Mouse (Mus musculus) megakaryocyte, embryonic 14.5 days (primary cell): Measurements from ENCODE around the gene Sh3rf3. TPM values are rescaled to one million over a fixed set of nuclear protein-coding genes. Genes with fewer than 3 reads are reported as not detected.

Experiments used
- H3K27me3 ChIP-seq: replicated peaks from 2 replicates; pipeline ENCODE3; 2012; ENCODE audit warnings: inconsistent platforms
- H3K36me3 ChIP-seq: replicated peaks from 2 replicates; pipeline ENCODE3; 2012; ENCODE audit warnings: low read length, inconsistent platforms, mixed read lengths
- H3K4me1 ChIP-seq: 2 replicates; pipeline ENCODE4 v1.6.1; 2012; ENCODE audit warnings: inconsistent platforms
- H3K4me3 ChIP-seq: replicated peaks from 2 replicates; pipeline ENCODE3; 2012; ENCODE audit warnings: moderate library complexity, mild to moderate bottlenecking, inconsistent platforms
- H3K9me3 ChIP-seq: 2 replicates; pipeline ENCODE4 v1.6.1; 2012; ENCODE audit warnings: inconsistent platforms
- FLI1 ChIP-seq: IDR thresholded peaks from 2 replicates; pipeline ENCODE4 v1.6.1; 2012; ENCODE audit warnings: low read length, inconsistent platforms, mixed read lengths
- GATA1 ChIP-seq: IDR thresholded peaks from 3 replicates; pipeline ENCODE4 v1.6.1; 2012; ENCODE audit warnings: mixed read lengths, low read length, inconsistent platforms, borderline replicate concordance
- polyA plus RNA-seq: library from polyadenylated mRNA; stranded (reverse); fragments of >175 nt; gene quantifications from 2 replicates; pipeline ENCODE4 v1.2.3, GENCODE M21; 2012; ENCODE audit warnings: low replicate concordance; ENCODE audit not compliant: insufficient read depth

The Sh3rf3 gene
- polyA plus RNA-seq, 1 experiment, result not detected

GRCm38 (mm10) chr10:58935606-58936005, 122.4 kb downstream of the Sh3rf3 start:
- no peaks in the 10 kb centered on the region for H3K36me3 ChIP-seq
- no peaks in the 10 kb centered on the region for H3K9me3 ChIP-seq
- H3K4me3 ChIP-seq, result no peak overlapping the region
- H3K27me3 ChIP-seq, result peaks cover 2% of the 10 kb centered on the region
- TF ChIP-seq FLI1 (no peak), GATA1 (no peak)
- no peaks in the 10 kb centered on the region for H3K4me1 ChIP-seq

GRCm38 (mm10) chr10:58936441-58936860, 123.3 kb downstream of the Sh3rf3 start:
- Histone ChIP-seq H3K4me1 (no peaks in the 10 kb centered on the region), H3K9me3 (no peaks in the 10 kb centered on the region), H3K36me3 (no peaks in the 10 kb centered on the region), H3K27me3 (peaks cover 2% of the 10 kb centered on the region), H3K4me3 (no peak overlapping the region)
- TF ChIP-seq FLI1 (no peak), GATA1 (no peak)

GRCm38 (mm10) chr10:58937521-58937920, 124.4 kb downstream of the Sh3rf3 start:
- Histone ChIP-seq H3K4me1 (no peaks in the 10 kb centered on the region), H3K36me3 (no peaks in the 10 kb centered on the region), H3K4me3 (no peak overlapping the region), H3K9me3 (no peaks in the 10 kb centered on the region), H3K27me3 (no peaks in the 10 kb centered on the region)
- TF ChIP-seq GATA1, result no peak
- TF ChIP-seq FLI1, result no peak

GRCm38 (mm10) chr10:58942819-58943218, 129.7 kb downstream of the Sh3rf3 start:
- no peaks in the 10 kb centered on the region for H3K27me3 ChIP-seq
- peaks cover 3% of the 10 kb centered on the region; the same call in 1 of the 2 replicates for H3K9me3 ChIP-seq
- H3K4me1 ChIP-seq, result no peaks in the 10 kb centered on the region
- no peak overlapping the region for H3K4me3 ChIP-seq
- TF ChIP-seq GATA1 (no peak), FLI1 (no peak)
- H3K36me3 ChIP-seq, result no peaks in the 10 kb centered on the region

- Histone ChIP-seq H3K9me3 (peaks cover 3% of the 10 kb centered on the region; the same call in 1 of the 2 replicates), H3K4me3 (no peak overlapping the region), H3K4me1 (no peaks in the 10 kb centered on the region), H3K27me3 (no peaks in the 10 kb centered on the region), H3K36me3 (no peaks in the 10 kb centered on the region)
- TF ChIP-seq GATA1 (no peak), FLI1 (no peak)
Measured at GRCm38 (mm10) chr10:58943661-58944400, 130.7 kb downstream of the Sh3rf3 start.

GRCm38 (mm10) chr10:58944930-58945329, 131.8 kb downstream of the Sh3rf3 start:
- H3K27me3 ChIP-seq, result no peaks in the 10 kb centered on the region
- H3K4me1 ChIP-seq, result no peaks in the 10 kb centered on the region

GRCm38 (mm10) chr10:58949770-58950638, 136.8 kb downstream of the Sh3rf3 start:
- Histone ChIP-seq H3K4me3 (no peak overlapping the region), H3K9me3 (peaks cover 3% of the 10 kb centered on the region; the same call in 1 of the 2 replicates), H3K4me1 (no peaks in the 10 kb centered on the region), H3K36me3 (no peaks in the 10 kb centered on the region), H3K27me3 (no peaks in the 10 kb centered on the region)
- TF ChIP-seq GATA1, result no peak
- no peak for TF ChIP-seq FLI1

More at GRCm38 (mm10) chr10:58944930-58945329, 131.8 kb downstream of the Sh3rf3 start:
- Histone ChIP-seq H3K36me3 (no peaks in the 10 kb centered on the region), H3K4me3 (no peak overlapping the region), H3K9me3 (peaks cover 3% of the 10 kb centered on the region; the same call in 1 of the 2 replicates)
- TF ChIP-seq FLI1 (no peak), GATA1 (no peak)

- TF ChIP-seq FLI1, result no peak
- no peak for TF ChIP-seq GATA1
- no peak overlapping the region for H3K4me3 ChIP-seq
- H3K4me1 ChIP-seq, result no peaks in the 10 kb centered on the region
- no peaks in the 10 kb centered on the region for H3K27me3 ChIP-seq
- no peaks in the 10 kb centered on the region for H3K36me3 ChIP-seq
- 0 out of 2 replicates have a peak, but pooled peaks cover 3% of the 10 kb centered on the region for H3K9me3 ChIP-seq
Measured at GRCm38 (mm10) chr10:58960193-58960592, 147.0 kb downstream of the Sh3rf3 start.

GRCm38 (mm10) chr10:58968236-58968635, 155.1 kb downstream of the Sh3rf3 start:
- H3K36me3 ChIP-seq, result no peaks in the 10 kb centered on the region
- H3K27me3 ChIP-seq, result no peaks in the 10 kb centered on the region
- no peak overlapping the region for H3K4me3 ChIP-seq
- no peaks in the 10 kb centered on the region for H3K9me3 ChIP-seq
- TF ChIP-seq FLI1 (no peak), GATA1 (no peak)
- peaks cover 4% of the 10 kb centered on the region; the same call in 1 of the 2 replicates for H3K4me1 ChIP-seq
